Mouse (Mus musculus) liver, adult 2 months (tissue): ENCODE measurements around the gene Myo18a.

ENCODE experiments used
- CTCF ChIP-seq: fragments of 200-500 bp; IDR thresholded peaks from 2 replicates; pipeline ENCODE4 v1.5.1; 2011; ENCODE audit warnings: low read depth, low read length, control low read depth
- POLR2A ChIP-seq: fragments of 200-500 bp; IDR thresholded peaks from 2 replicates; pipeline ENCODE4 v1.6.1; 2011; ENCODE audit warnings: low read length, control low read depth; ENCODE audit not compliant: insufficient read depth; ENCODE audit errors: extremely low read depth

DNA sequence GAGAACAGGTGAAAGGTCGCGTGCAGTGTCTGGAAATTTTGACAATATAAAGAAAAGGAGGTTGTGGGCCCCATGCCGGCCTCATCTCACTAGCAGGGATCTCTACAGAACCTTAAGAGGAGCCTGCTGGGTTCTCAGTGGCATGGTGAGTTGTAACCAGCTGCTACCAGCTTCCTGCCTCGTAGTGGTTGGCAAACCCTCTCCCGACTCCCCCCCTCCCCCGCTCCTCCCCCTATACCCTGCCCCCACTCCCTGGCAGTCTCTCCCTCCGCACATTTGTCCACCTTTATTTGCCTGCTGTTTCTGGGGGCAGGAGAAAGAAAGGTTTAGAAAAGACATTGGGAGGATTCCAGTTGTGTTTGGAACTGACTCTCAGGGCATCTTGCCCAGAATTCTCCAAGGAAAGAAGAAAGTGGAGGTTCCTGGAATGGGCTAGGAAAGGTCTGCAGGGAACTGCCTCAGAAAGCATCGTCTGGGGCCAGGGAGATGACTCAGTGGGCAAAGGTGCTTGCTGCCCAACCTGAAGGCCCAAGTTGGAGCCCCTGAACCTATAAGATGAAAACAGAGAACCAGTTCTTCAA lies 138.8 kb downstream of the Myo18a start:
- TF ChIP-seq POLR2A (no peak), CTCF (no peak)
